In genomic region chr9:110466179-110466578, GRCm38 (mm10) we compare ENCODE assay signal across 10 mouse cellular contexts. TPM values are rescaled to one million over a fixed set of nuclear protein-coding genes. Genes with fewer than 3 reads are reported as not detected.
DNase-seq lines count a peak whose midpoint lies in the region; ATAC-seq and TF ChIP-seq lines count a peak whose summit lies in the region.
"Had no signal": no experiment of that assay in that cellular context is flagged by ENCODE, and none has a peak within 500 bp of the region (broad histone marks: within the 10 kb centered on the region; RNA-seq: fewer than 3 reads in every experiment).

No protein-coding gene starts in this region.

- no peak for ATAC-seq in stomach, postnatal 0 days (ENCODE audit: low FRiP score, low TSS enrichment)
- ATAC-seq: intestine, embryonic 16.5 days had no signal

- no peak overlapping the region for H3K4me2 ChIP-seq in stomach, postnatal 0 days (replicated peaks; ENCODE audit: low read depth)

- no peaks in the 10 kb centered on the region for H3K36me3 ChIP-seq in stomach, postnatal 0 days (ENCODE audit: control insufficient read depth, insufficient read depth, low read length)

- no peak for TF ChIP-seq EP300 in stomach, postnatal 0 days (optimal IDR thresholded peaks at IDR 0.05)

- H3K27ac ChIP-seq in layer of hippocampus, adult 2 months, result no peak overlapping the region
- H3K27ac ChIP-seq in stomach, postnatal 0 days (replicated peaks), result no peak overlapping the region

- peak; percentile 66 for TF ChIP-seq CTCF in layer of hippocampus, adult 2 months (conservative IDR thresholded peaks at IDR 0.05)
- TF ChIP-seq CTCF in stomach, postnatal 0 days (IDR thresholded peaks at IDR 0.05; ENCODE audit: low read depth), result peak; percentile 62

- no peaks in the 10 kb centered on the region for H3K9me3 ChIP-seq in stomach, postnatal 0 days (ENCODE audit: control insufficient read depth, low read length)

- DNase-seq in layer of hippocampus, adult 2 months (ENCODE audit: low spot score in 2 of 2), result no peak
- DNase-seq in layer of hippocampus, adult 9-10 months (ENCODE audit: low spot score), result no peak
- peak; percentile 15 for DNase-seq in MN1 (ENCODE audit: low spot score)
- DNase-seq in induced T-regulatory cell, adult 2 months (ENCODE audit: low read depth), result peak; percentile 66
- DNase-seq in stomach, postnatal 0 days (ENCODE audit: low spot score), result no peak
- DNase-seq in left cerebral cortex, adult 9 months (ENCODE audit: low spot score in 2 of 2), result no peak
- DNase-seq in urinary bladder, postnatal 10 days (ENCODE audit: low spot score), result no peak
- DNase-seq in urinary bladder, adult 2 months (ENCODE audit: low spot score), result no peak

- no peaks in the 10 kb centered on the region for H3K27me3 ChIP-seq in stomach, postnatal 0 days (ENCODE audit: control insufficient read depth, insufficient read depth, low read length)

- H3K4me3 ChIP-seq in layer of hippocampus, adult 2 months, result no peak overlapping the region
- H3K4me3 ChIP-seq in stomach, postnatal 0 days (ENCODE audit: low read depth, low read length), result no peak overlapping the region

- 86% methylated on average over 3 of the region's 3 CpGs for WGBS in stomach, postnatal 0 days

- H3K9ac ChIP-seq in stomach, postnatal 0 days (ENCODE audit: low read length), result no peak overlapping the region

- no peaks in the 10 kb centered on the region for H3K4me1 ChIP-seq in stomach, postnatal 0 days (replicated peaks; ENCODE audit: control insufficient read depth, insufficient read depth)

RNA-seq across cellular contexts. Expression of gene Klhl18, which starts 10.3 kb away (rescaled TPM):
- 10 to 100 TPM; 22.0 to 25.4 TPM for total RNA-seq in layer of hippocampus, adult 2 months (2021)
- 5.7 and 5.8 TPM in 2 replicates for polyA plus RNA-seq in stomach, postnatal 0 days (2015; fragmentation: Nextera tagmentation; extraction: Ambion mirVana)
- polyA plus RNA-seq in urinary bladder, adult 2 months (2012; rRNA removed), result 20.7 and 22.1 TPM in 2 replicates

RNA-seq across cellular contexts. Expression of gene Kif9, which starts 10.6 kb away (rescaled TPM):
- total RNA-seq in layer of hippocampus, adult 2 months (2021), result 1 to 10 TPM; 3.5 to 3.7 TPM
- polyA plus RNA-seq in stomach, postnatal 0 days (2015; fragmentation: Nextera tagmentation; extraction: Ambion mirVana), result 1.3 and 1.4 TPM in 2 replicates
- 1.9 and 2.1 TPM in 2 replicates for polyA plus RNA-seq in urinary bladder, adult 2 months (2012; rRNA removed)

RNA-seq across cellular contexts. Expression of gene Ngp, which starts 46.6 kb away (rescaled TPM):
- total RNA-seq in layer of hippocampus, adult 2 months (2021), result not detected
- 2.4 and 2.5 TPM in 2 replicates for polyA plus RNA-seq in stomach, postnatal 0 days (2015; fragmentation: Nextera tagmentation; extraction: Ambion mirVana)
- polyA plus RNA-seq in urinary bladder, adult 2 months (2012; rRNA removed), result 0.06 TPM in 1 of 2 replicates, not detected in the other
- polyA plus RNA-seq: testis, adult 2 months had no signal

RNA-seq across cellular contexts. Expression of gene Ptpn23, which starts 58.2 kb away (rescaled TPM):
- 10 to 100 TPM; 57.2 to 57.8 TPM for total RNA-seq in layer of hippocampus, adult 2 months (2021)
- polyA plus RNA-seq in stomach, postnatal 0 days (2015; fragmentation: Nextera tagmentation; extraction: Ambion mirVana), result 6.3 and 7.8 TPM in 2 replicates
- polyA plus RNA-seq in urinary bladder, adult 2 months (2012; rRNA removed), result 11.6 and 24.7 TPM in 2 replicates

Comparison
In these comparisons a context has a peak if more than half of its experiments do, and no peak if none do; other contexts are left out.
1. DNase-seq: peak in MN1 (single experiment) and induced T-regulatory cell, adult 2 months (single experiment); none in layer of hippocampus, adult 2 months (0 of 2), layer of hippocampus, adult 9-10 months (single experiment), stomach, postnatal 0 days (single experiment), left cerebral cortex, adult 9 months (0 of 2), urinary bladder, postnatal 10 days (single experiment) and urinary bladder, adult 2 months (single experiment).